Mouse (Mus musculus) MEL-GATA-1-ER (cell line): ENCODE results near the gene Fam155a.

Source experiments
- DNase-seq: peaks from one replicate; pipeline ENCODE4 v3.0.0-alpha.2; 2012; ENCODE audit warnings: low read depth; ENCODE audit errors: extremely low read depth

Fam155a gene

DNA sequence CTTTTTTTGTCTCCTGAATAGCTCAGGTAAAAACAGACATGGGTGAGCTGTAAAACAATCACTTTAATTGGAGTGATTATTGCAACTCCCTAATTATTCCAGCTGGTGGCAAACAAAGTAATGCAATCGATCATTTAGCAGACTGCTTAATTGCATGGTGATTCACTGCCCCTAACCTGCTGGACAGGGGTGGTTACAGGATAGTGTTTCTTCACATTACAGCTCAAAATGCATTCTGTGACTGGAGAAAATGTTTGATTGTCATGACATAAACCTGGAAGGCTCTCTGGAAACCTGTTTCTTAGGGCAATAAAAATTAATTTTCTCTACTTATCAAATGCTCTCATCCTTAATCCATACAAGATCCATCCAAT is 276.7 kb downstream of the Fam155a start:
- DNase-seq: no peak

DNA sequence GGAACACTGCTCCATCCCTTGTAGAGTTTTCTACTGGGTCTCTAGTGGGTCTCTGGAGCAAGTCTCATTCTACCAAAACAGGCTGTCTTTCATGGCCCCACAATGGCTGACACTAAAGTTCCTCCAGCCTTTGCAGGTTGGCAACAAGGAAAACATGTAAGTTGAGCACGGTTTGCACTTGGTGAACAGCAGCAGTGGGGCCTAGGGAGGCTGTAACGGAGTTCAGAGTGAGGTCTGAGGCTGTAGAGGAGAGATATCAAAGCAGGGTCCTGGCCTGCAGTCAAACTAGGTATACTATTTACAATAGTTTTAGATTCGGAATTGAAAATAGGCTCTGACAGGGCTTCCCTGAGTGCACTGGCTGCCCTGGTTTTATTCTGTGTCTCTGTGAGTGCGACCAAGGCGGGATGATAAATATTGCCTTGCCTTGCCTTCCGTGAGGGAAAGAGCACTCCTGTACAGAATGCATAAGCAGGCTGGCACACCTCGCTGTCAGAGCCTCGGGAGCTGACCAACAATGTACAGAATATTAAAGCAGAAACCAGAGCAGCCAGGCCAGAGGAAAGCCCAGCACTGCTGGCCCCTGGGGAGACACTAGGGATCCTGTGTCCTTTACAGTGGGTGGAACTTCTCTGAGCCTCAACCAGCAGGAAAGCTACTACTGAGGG is 277.3 kb downstream of the Fam155a start:
- no peak for DNase-seq

DNA sequence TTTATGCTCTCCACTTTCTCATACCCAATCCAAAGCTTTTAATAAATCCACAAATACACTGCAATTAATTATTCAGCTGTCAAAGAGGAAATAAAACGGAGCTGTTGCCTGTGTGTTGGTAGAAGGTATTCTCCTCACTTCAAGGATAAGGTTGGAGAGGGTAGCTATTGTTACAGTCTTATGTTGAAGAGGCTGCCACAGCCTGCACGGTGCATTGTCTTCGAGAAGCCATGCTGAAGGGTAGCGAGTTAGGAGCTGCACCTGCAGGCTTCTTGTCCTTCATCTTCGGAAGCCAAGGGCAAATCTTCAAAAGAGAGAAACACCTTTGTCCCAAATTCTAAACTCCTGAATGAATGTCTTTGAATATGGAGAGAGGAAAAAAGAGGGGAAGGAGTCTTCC is 288.4 kb downstream of the Fam155a start:
- DNase-seq: no peak

DNA sequence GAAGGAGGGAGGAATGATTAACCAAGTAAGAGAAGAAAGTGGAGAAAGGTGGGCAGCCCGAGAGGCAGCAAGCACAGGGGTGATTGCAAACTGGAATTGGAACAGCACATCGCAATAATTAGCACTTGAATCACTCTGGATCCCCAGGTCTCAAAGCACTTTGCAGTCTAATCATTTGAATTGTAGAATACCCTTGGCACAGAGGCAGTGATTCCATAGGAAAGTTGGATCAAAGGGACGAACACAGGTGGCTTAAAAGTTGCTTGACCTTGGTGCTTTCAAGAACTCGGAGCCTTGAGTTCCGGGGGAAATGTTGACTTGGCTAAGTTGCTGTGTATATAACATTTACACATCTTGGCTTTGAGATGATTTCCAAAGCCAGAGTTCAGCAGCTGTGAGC is 299.7 kb downstream of the Fam155a start:
- DNase-seq: no peak

DNA sequence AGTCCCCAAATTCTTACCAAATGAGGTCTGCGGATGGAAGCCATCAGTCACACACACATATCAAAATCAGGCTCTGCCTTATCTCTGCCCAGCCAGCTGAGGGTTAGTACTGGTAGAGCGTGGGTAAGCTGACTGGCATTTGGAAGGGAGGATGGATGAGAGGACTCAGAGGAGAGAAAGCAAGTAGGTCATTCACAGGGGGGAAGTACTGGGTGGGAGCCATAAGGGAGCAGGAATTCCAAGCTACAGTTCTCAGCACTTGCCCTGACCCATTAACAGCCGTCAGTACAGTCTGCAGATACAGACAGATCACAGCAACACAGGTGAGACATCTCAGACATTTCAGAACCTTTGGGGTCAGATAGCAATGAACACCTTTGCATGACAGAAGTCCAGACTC is 300.8 kb downstream of the Fam155a start:
- no peak for DNase-seq

DNA sequence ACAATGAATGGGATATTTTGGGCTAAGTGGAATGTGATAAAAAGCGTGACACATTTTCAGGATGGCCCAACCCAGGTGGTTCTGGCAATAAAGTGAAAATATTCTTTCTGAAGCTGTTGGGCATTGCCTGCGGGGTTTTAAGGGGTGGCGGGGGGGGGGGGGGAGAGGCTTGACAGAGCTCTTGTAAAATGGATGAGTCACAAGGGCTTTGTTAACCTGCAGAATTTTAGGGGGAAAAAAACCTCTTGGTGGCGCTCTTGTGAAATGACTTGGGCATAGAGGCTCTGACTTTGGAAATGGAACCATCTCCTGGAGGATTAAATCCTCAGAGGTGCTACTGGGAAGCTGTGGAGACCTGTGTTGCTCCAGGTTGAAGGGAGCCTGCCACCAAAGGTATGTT is 309.9 kb downstream of the Fam155a start:
- DNase-seq: no peak

DNA sequence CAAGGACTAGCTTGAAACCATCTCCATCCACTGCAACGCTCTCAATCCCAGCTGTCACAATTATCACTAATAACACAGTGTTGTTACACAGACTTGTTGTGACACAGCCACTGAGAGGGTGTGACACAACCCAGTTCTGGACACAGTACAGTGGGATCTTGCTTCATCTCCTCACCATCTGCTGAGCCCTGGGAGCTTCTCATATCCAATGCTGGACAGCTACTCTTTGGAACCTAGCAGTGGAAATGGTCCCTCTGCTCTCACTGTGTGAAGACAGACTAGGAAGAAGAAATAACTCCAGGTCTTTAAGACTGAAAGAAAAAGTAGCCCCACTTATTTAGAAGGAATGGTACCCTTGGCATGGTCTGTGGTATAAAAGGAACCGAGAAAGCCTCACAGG is 310.3 kb downstream of the Fam155a start:
- DNase-seq: no peak

DNA sequence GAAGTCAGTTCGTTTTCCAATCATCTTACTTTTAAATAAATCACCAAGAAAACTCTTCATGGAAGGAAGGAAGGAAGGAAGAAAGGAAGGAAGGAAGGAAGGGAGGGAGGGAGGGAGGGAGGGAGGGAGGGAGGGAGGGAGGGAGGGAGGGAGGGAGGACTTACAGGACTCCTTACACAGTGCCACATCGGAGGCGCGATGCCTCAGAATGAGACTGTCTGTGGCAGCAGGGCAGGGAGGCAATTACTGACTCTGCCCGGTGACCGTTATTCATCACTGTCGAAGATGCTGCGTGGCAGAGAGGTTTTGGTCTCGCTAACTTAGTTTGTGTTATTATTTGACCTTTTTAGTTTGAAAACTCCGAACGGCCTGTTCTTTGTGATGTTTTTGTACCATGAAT is 312.3 kb downstream of the Fam155a start:
- DNase-seq: no peak

DNA sequence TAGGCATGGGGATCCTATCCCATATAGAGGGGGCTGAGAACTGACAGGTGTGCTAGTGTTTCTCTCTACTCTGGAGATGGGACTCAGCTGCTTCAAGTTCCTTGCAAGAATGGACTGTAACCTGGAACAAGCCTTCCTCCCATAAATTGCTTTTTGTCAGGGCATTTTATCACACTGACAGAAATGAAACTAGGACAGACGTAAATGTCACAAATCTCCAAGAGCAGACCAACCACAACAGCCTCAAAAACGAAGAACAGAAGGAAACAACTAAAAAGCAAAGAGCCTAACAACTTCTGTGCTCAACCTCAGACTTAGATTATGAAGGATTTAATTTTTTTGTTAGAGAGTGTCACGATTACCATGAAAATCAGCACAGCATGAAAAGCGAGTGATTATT is 315.8 kb downstream of the Fam155a start:
- no peak for DNase-seq

DNA sequence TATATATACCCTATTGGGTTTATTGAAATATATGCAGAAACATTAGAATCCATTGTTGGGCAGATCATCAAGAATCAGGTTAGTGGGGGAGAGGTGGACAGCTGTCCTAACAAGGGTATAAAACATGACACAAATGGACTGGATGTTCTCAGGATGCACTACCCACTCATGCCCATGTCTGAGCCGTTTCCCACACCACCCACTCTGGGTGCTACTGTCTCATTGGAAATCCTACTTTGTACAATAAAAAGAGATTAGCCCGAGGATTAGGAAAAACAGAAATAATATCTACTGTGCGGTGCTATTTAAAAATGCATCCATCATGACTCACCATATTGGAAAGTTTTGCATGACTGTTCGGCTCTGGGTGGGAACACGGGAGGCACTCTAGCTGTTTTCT is 317.2 kb downstream of the Fam155a start:
- DNase-seq: no peak

DNA sequence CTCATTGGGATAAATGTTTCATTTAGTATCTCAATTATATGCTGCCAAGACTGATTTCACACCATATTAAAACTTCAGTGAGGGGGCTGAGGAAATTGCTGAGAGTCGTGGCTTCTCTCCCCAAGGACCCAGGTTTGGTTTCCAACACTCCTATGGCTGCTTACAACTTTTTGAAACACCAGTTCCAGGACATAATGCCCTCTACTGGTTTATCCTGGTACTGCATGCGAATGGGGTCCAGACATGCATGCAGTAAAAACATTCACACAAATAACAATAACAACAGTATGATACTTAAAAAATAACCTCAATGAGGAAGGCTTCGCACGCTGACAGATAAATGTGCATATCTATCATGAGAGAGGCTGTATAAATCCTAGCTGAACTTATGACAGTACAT is 319.4 kb downstream of the Fam155a start:
- DNase-seq: no peak

DNA sequence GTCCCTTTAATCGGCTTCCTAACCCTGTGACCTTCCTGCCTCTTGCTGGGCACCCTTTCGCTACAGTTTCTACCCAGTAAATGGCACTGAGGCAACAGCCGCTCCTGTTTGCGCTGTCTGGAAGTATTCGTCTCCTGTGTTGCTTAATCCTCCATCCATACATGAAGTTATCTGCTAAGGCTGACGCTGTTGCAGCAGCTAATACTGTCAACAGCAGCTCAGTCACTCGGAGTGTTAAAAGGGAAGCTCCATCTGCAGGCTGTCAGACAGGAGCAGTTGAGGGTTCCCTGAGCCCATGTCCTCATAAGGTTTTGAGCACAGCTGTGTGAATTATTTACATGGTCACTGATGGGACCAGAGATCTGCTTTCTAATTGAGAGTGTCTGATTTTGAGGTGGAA is 322.3 kb downstream of the Fam155a start:
- no peak for DNase-seq

DNA sequence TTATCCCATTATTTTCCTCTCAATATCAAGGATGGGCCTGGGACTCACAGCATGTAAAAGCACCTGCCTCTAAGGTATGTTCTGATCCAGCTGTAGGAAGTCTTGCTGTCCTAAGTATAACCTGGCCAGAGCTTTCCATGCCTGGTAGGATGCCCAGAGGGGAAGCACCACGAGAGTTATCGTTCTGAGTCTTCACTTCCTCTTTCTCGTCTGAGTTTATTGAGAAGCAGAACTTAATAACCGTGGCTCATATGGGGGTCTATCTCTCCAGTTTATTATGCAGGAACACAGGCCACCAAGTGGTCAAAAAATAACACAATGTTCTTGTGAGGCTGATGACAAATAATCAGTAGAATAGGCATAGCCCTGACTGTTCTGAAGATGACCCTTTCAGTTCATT is 333.1 kb downstream of the Fam155a start:
- no peak for DNase-seq

DNA sequence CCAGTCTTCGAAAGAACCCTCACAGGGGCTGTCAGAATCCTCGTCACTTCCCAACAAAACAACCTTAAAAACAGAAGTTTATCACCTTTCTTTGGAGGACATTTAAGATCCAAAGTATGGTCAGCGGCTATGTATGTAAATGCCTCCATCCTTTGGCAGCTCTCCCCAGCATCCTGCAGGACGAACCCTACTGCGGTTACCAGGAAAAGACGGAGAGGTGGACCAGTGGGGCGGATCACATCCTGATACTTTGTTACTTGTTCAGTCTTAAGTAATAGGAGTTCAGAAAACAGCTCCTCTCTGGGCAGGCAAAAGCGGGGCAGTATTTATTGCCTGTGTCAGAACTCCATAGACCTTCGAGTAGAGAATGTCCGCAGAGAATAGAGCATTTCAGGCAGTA is 335.5 kb downstream of the Fam155a start:
- no peak for DNase-seq

DNA sequence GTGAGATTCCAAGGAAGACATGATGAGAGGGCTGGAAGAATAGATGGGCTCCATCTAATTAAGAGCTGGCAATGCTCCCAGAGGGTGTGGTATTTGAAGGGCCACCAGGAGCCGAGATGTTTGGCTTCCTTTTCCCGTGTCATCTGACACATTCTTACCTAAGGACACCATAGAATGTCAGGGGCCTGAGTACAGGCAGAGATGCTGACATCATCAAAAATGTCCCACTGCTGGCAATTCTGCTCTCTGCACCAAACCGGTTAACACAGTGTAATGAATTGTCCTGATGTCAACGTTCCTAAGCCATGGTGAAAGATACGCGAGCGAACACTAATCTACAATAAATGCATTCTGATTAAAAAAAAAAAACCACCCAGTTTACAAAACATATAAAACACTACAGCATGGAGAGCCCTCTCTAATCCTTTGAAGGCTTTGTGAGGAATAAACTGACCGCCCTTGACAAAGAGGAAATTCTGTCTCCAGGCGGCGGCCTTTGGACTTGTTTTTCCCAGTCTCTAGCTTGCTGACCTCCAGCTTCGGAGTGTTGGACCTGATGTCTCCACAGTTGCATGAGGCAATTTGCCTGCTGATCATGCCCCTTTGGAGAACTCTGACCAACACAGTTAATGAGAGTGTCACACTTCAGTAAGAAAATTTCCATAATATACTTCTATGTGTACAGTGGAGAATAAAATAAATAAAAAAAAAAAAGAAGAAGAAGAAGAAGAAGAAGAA is 338.2 kb downstream of the Fam155a start:
- no peak for DNase-seq

DNA sequence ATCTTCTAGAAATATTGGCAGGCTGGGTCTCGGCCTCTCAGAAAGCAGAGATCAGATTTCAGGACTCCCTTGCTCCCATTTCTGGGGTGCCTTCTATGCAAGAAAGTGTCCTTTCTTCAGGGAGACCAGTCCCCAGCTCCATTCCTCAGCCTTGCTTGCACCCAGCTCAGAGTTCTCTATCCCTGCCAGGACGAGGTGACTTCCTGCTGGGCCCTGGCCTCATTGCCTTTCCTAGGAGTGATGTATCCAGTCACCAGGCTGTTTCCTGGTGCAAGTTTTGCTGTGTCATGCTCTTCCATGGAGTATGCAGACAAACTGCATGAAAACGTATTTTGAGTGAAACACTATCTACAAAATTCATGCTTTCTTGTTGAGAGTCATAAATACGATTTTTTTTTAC is 342.1 kb downstream of the Fam155a start:
- DNase-seq: no peak

DNA sequence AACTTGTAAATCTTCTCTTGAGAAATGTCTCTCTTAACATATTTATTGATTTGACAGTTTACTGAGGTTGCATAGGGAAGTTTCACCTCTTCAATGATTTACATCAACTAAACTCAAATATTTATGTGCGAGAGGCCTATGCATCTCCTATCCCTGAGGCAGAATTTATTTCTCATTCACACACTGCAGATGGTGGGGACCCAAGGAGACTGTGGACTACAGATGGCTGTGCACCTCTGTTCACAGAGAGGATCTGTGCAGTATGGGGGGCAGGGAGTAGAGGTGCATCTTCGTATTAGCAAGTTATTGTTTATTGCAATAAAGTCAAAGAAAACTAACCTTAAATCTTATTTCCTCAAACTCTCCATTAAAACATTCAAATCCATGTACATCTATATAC is 346.9 kb downstream of the Fam155a start:
- no peak for DNase-seq

DNA sequence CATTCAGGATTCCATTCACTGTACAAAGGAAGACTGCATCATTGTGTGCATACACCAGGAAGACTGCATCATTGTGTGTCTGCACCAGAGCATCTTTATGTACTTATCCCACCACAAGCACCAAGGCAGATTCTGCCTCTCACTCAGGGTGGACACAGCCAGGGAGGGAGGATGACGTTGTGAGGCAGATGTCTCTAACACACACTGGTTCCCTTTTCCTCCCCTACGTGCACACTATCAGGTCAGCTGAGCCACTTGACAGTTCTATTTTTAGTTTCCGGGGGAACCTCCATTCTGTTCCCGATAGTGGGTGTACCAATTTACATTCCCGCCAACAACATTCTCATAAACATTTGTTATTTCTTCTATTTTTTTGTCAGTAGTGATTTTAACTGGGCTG is 347.4 kb downstream of the Fam155a start:
- no peak for DNase-seq

DNA sequence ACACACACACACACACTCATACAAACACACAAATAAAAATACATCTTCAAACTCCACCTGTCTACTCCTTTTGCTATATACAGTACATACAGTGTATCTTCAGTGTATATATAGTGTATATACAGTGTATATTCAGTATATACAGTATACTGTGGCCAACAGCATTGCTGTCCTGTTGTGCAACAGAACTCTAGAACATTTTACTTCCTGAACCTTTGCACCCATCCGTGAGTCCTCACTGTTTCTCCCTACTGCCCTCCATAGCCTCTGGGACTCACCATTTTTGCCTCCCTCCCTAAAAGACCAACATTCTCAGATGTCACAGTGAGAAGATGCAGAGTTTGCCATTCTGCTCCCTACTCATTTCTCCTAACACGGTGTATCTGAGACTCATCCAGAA is 347.8 kb downstream of the Fam155a start:
- no peak for DNase-seq

DNA sequence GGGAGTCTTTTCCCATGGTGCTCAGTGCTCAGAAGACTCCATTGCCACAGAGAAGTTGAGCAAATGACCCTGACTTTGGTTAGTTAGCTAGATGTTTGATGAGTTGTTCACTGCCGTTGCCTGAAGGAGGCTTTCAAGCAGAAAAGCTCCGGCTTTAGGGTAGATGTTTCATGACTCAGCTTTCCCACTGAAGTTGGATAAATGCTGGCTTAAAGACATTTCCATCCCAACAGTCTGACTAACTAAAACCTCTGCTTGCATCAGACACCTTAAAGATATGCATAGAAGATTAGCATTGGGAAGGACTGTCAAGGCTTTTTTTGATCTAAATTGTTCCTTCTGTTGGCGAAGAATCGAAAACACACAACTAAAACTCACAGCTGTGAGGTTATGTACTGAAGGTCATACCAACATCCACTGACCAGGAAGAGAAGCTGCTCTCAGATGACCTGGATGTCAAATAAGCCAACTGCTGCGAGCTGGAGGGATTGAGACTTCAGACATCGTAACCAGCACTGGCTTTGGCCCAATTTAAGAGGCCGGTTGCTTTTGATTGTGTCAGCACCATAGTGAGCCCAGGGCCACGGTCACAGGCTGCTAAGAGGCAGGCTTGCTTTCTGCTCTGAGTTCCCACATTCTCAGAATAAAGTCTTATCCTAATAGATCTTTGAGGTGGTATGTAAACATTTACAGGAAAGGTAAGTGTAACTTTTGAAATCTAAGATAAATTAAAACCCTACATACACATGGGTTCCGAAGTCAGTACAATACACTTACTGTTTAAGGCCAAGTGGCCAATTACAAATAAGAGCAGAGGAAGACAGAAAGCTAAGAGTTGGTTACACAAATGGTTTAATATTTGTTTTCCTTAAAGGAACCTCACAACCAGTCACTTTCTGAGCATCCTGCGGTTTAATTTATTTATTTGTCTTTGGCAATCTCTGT is 351.8 kb downstream of the Fam155a start:
- no peak for DNase-seq

DNA sequence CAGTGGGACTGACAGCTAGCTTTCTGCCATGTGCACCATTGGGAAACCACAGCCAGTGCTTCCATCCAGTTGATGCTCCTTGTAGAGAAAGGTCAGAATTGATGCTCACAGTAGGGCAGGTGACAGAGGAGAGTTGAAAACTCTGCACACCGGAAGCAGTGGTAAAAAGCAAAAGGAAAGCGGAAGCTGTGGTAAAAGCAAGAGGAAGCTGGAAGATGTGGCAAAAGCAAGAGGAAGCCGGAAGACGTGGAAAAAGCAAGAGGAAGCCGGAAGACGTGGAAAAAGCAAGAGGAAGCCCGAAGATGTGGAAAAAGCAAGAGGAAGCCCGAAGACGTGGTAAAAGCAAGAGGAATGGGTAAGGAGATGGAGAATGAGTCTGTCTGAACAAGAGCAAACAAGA is 354.8 kb downstream of the Fam155a start:
- DNase-seq: no peak

DNA sequence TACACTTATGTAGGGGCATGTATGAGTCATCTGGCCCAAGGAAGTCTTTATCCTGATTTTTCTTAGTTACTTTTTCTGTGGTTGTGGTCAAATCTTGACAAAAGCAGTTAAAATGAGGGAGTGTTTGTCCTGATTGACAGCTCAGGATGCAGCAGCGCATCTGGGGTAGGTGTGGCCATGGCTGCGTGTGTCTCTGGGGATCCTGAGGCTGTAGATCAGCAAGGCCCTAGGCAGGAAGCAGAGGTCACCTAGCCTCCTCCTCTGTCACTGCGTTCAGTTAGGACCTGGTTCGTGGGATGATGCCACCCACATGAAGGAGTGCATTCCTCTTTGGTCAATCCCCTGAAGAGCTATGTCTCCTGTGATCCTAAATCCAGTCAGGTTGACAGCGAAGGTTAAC is 362.5 kb downstream of the Fam155a start:
- DNase-seq: no peak
